Mouse (Mus musculus) hindbrain, embryonic 11.5 days (tissue): ENCODE results near the gene 2210016L21Rik. TPM values are rescaled to one million over a fixed set of nuclear protein-coding genes. Genes with fewer than 3 reads are reported as not detected.
A peak's percentile ranks its signal among the peaks of the same experiment; 100 is the strongest.

Experiments used
- ATAC-seq: fragments of 200-750 bp; cut with Nextera tagmentation; 2 replicates; pipeline ENCODE4 v1.8.0; 2017; ENCODE audit warnings: mild to moderate bottlenecking, moderate TSS enrichment, moderate library complexity; ENCODE audit not compliant: low FRiP score
- DNase-seq: peaks from one replicate; pipeline ENCODE4 v3.0.0-alpha.2; 2015; ENCODE audit warnings: low spot score
- H3K27ac ChIP-seq: fragments of 300-500 bp; sonication (generic); 2 replicates; pipeline ENCODE4 v1.5.1; 2014; ENCODE audit warnings: mild to moderate bottlenecking, low read depth, low read length
- H3K27me3 ChIP-seq: fragments of 300-500 bp; sonication (generic); 2 replicates; pipeline ENCODE4 v1.6.1; 2014; ENCODE audit warnings: mild to moderate bottlenecking, low read length, moderate library complexity, mixed read lengths; ENCODE audit not compliant: control insufficient read depth, insufficient read depth
- H3K36me3 ChIP-seq: fragments of 300-500 bp; sonication (generic); 2 replicates; pipeline ENCODE4 v1.6.1; 2014; ENCODE audit warnings: mild to moderate bottlenecking, low read length, moderate library complexity, mixed read lengths; ENCODE audit not compliant: control insufficient read depth, insufficient read depth
- H3K4me1 ChIP-seq: fragments of 300-500 bp; sonication (generic); replicated peaks from 2 replicates; pipeline ENCODE4 v1.6.1; 2014; ENCODE audit warnings: low read length, mixed read lengths; ENCODE audit not compliant: control insufficient read depth, insufficient read depth
- H3K4me2 ChIP-seq: fragments of 300-500 bp; sonication (generic); replicated peaks from 2 replicates; pipeline ENCODE4 v1.6.1; 2014; ENCODE audit warnings: mild to moderate bottlenecking, low read depth, low read length
- H3K4me3 ChIP-seq: fragments of 300-500 bp; sonication (generic); 2 replicates; pipeline ENCODE4 v1.5.1; 2014; ENCODE audit warnings: low read depth, low read length
- H3K9ac ChIP-seq: fragments of 300-500 bp; sonication (generic); 2 replicates; pipeline ENCODE4 v1.6.1; 2014; ENCODE audit warnings: low read depth, low read length
- H3K9me3 ChIP-seq: fragments of 300-500 bp; sonication (generic); 2 replicates; pipeline ENCODE4 v1.6.1; 2016; ENCODE audit warnings: low read length; ENCODE audit not compliant: control insufficient read depth
- WGBS: fragments of 180-500 bp; shearing (Covaris S2); extraction: QIAGEN DNeasy Blood & Tissue Kit; methylation state at CpG from one replicate; pipeline ENCODE4 v1.1.7; 2014; 5-methylcytosine and 5-hydroxymethylcytosine counted together
- polyA plus RNA-seq: library from polyadenylated mRNA; unstranded; fragments of >200 nt; fragmentation: Nextera tagmentation; extraction: Ambion mirVana; gene quantifications from 2 replicates; pipeline ENCODE4 v1.2.1, GENCODE M21; 2014

2210016L21Rik gene
- polyA plus RNA-seq, 1 experiment from 2014 or later: 57.4 TPM

DNA sequence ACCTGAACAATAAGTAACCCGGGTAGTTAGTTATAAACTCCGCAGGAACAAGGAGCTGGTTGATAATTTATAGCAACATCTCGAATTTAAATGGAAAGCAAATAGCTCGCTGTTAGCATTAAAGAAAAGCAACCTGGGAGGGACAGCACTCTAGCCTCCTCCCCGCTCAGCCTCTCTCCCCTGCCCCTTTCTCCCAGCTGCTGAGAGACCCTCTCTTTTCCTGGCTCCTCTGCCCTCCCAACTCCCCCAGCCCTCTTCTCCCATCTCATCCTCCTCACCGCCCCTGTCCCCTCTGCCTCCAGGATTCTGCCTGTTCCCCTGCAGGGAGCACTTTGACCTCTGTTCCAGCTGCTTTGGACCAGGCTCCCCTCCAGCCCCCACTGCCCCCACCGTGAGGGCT is 26.7 kb downstream of the 2210016L21Rik start:
- WGBS: 13% methylated on average over 7 of the region's 7 CpGs
- Histone ChIP-seq H3K27ac (no peak overlapping the region), H3K27me3 (peaks cover 12% of the 10 kb centered on the region), H3K9ac (no peak overlapping the region), H3K4me1 (no peaks in the 10 kb centered on the region; the same call in 1 of the 2 replicates), H3K4me2 (no peak overlapping the region), H3K4me3 (no peak overlapping the region), H3K9me3 (no peaks in the 10 kb centered on the region), H3K36me3 (no peaks in the 10 kb centered on the region)
- ATAC-seq (no peak), DNase-seq (no peak)

- no peak overlapping the region for H3K9ac ChIP-seq
- no peak overlapping the region for H3K4me2 ChIP-seq
- H3K36me3 ChIP-seq: no peaks in the 10 kb centered on the region
- H3K4me1 ChIP-seq: no peaks in the 10 kb centered on the region; the same call in 1 of the 2 replicates
- no peaks in the 10 kb centered on the region for H3K9me3 ChIP-seq
- no peak overlapping the region for H3K27ac ChIP-seq
- no peak for DNase-seq
- H3K27me3 ChIP-seq: peaks cover 12% of the 10 kb centered on the region
- WGBS: 7% methylated on average over 4 of the region's 4 CpGs
- no peak overlapping the region for H3K4me3 ChIP-seq
- ATAC-seq: no peak
These were observed 27.1 kb downstream of the 2210016L21Rik start for GRCm38 (mm10) chr5:114969064-114969463.

GRCm38 (mm10) chr5:114969609-114970215 is 27.8 kb downstream of the 2210016L21Rik start:
- Histone ChIP-seq H3K4me1 (no peaks in the 10 kb centered on the region; the same call in 1 of the 2 replicates), H3K9me3 (no peaks in the 10 kb centered on the region), H3K4me3 (no peak overlapping the region), H3K27me3 (peaks cover 12% of the 10 kb centered on the region), H3K4me2 (no peak overlapping the region), H3K9ac (no peak overlapping the region), H3K27ac (no peak overlapping the region), H3K36me3 (no peaks in the 10 kb centered on the region)
- ATAC-seq: no peak
- WGBS: 55% methylated on average over 13 of the region's 13 CpGs
- no peak for DNase-seq

- H3K9me3 ChIP-seq: no peaks in the 10 kb centered on the region
- DNase-seq (no peak), ATAC-seq (no peak)
- no peaks in the 10 kb centered on the region; the same call in 1 of the 2 replicates for H3K4me1 ChIP-seq
- H3K4me3 ChIP-seq: no peak within 1 kb of the TSS
- H3K9ac ChIP-seq: no peak within 1 kb of the TSS
- WGBS: 76% methylated on average over 17 of the region's 17 CpGs
- no peak within 1 kb of the TSS for H3K27ac ChIP-seq
- H3K36me3 ChIP-seq: no peaks in the 10 kb centered on the region
- H3K27me3 ChIP-seq: peaks cover 12% of the 10 kb centered on the region
- no peak within 1 kb of the TSS for H3K4me2 ChIP-seq
These were observed 28.9 kb downstream of the 2210016L21Rik start, which contains the start of gene Hnf1a for GRCm38 (mm10) chr5:114970824-114971227. Gene Hnf1a, minus strand, starts transcription at chr5:114971094.

GRCm38 (mm10) chr5:114972201-114972600 is 30.2 kb downstream of the 2210016L21Rik start:
- no peaks in the 10 kb centered on the region; the same call in 1 of the 2 replicates for H3K4me1 ChIP-seq
- no peak overlapping the region for H3K4me2 ChIP-seq
- peaks cover 12% of the 10 kb centered on the region for H3K27me3 ChIP-seq
- no peak for ATAC-seq
- no peak overlapping the region for H3K27ac ChIP-seq
- no peak overlapping the region for H3K9ac ChIP-seq
- no peak for DNase-seq
- 78% methylated on average over 9 of the region's 9 CpGs for WGBS
- H3K36me3 ChIP-seq: no peaks in the 10 kb centered on the region
- no peaks in the 10 kb centered on the region for H3K9me3 ChIP-seq
- H3K4me3 ChIP-seq: no peak overlapping the region

GRCm38 (mm10) chr5:114973131-114973530 is 31.2 kb downstream of the 2210016L21Rik start:
- Histone ChIP-seq H3K36me3 (no peaks in the 10 kb centered on the region), H3K9ac (no peak overlapping the region), H3K27ac (no peak overlapping the region), H3K9me3 (no peaks in the 10 kb centered on the region), H3K4me1 (no peaks in the 10 kb centered on the region), H3K27me3 (peaks cover 8% of the 10 kb centered on the region), H3K4me3 (no peak overlapping the region), H3K4me2 (no peak overlapping the region)
- WGBS: 81% methylated on average over 8 of the region's 8 CpGs
- no peak for DNase-seq
- ATAC-seq: no peak

DNA sequence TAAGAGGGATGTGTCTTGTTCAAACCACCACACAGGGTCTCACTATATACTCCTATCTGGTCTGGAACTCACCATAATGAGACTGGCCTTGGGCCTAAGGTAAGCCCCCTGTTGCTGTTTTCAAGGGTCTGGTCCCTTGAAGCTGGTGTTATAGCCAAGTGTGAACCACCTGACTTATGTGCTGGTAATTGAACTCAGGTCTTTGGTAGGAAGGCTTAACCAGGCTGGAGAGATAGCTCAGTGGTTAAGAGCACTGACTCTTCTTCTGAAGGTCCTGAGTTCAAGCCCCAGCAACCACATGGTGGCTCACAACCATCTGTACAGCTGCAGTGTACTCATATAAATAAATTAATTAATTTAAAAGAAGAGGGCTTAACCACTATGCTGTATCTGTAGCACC is 35.0 kb downstream of the 2210016L21Rik start:
- Histone ChIP-seq H3K4me1 (no peaks in the 10 kb centered on the region), H3K4me3 (no peak overlapping the region), H3K9me3 (no peaks in the 10 kb centered on the region), H3K4me2 (no peak overlapping the region), H3K36me3 (no peaks in the 10 kb centered on the region), H3K27ac (no peak overlapping the region), H3K9ac (no peak overlapping the region), H3K27me3 (no peaks in the 10 kb centered on the region)
- ATAC-seq: no peak
- no peak for DNase-seq

GRCm38 (mm10) chr5:114978473-114978872 is 36.5 kb downstream of the 2210016L21Rik start:
- Histone ChIP-seq H3K36me3 (no peaks in the 10 kb centered on the region), H3K9me3 (no peaks in the 10 kb centered on the region), H3K4me3 (no peak overlapping the region), H3K9ac (no peak overlapping the region), H3K27me3 (no peaks in the 10 kb centered on the region), H3K4me1 (no peaks in the 10 kb centered on the region), H3K4me2 (no peak overlapping the region), H3K27ac (no peak overlapping the region)
- WGBS: 72% methylated on average over 11 of the region's 11 CpGs
- no peak for ATAC-seq
- DNase-seq: no peak

DNA sequence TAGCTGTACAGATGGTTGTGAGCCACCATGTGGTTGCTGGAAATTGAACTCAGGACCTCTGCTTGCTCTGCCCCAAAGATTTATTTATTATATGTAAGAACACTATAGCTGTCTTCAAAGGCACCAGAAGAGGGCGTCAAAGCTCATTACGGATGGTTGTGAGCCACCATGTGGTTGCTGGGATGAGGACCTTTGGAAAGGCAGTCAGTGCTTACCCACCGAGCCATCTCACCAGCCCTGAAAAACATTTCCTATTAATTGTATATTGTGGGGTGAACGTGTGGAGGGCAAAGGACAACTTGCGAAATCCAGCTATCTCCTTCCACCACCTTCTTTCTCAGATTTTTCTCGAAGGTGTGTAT is 36.9 kb downstream of the 2210016L21Rik start:
- ATAC-seq: no peak
- Histone ChIP-seq H3K27me3 (no peaks in the 10 kb centered on the region), H3K4me3 (peak overlapping the region; percentile 6), H3K4me2 (peak overlapping the region; percentile 58), H3K36me3 (no peaks in the 10 kb centered on the region), H3K27ac (no peak overlapping the region), H3K9me3 (no peaks in the 10 kb centered on the region), H3K9ac (no peak overlapping the region), H3K4me1 (no peaks in the 10 kb centered on the region)
- DNase-seq: peak; percentile 65
- 6% methylated on average over 6 of the region's 6 CpGs for WGBS
